Mouse (Mus musculus): ENCODE data around the gene Tnr. TPM values are rescaled to one million over a fixed set of nuclear protein-coding genes. Genes with fewer than 3 reads are reported as not detected.

Tnr gene
- total and polyA plus RNA-seq, 3 experiments = not detected

GRCm38 (mm10) chr1:159980355-159980754 is 456.8 kb downstream of the Tnr start:
- dilution Hi-C loops (cut with MboI; ENCODE audit: extremely low pct_ligation_motif_present, extremely low pct_unique_long_range_greater_than_20kb, low sequenced_read_pairs) = no loop called here
- no peak overlapping the region for H3K9ac ChIP-seq (ENCODE audit: insufficient read depth, low read depth)
- TF ChIP-seq GABPA (IDR thresholded peaks at IDR 0.05; ENCODE audit: insufficient replicate concordance, low read depth, low read length) (no peak), MAZ (IDR thresholded peaks at IDR 0.05; ENCODE audit: low read depth, low read length) (no peak), UBTF (IDR thresholded peaks at IDR 0.05; ENCODE audit: low read depth, low read length) (no peak), NELFE (IDR thresholded peaks at IDR 0.05; ENCODE audit: low read depth, low read length) (no peak), ZC3H11A (IDR thresholded peaks at IDR 0.05; ENCODE audit: low read depth, low read length) (no peak), JUN (IDR thresholded peaks at IDR 0.05; ENCODE audit: insufficient read depth, low read depth, low read length) (no peak), JUND (conservative IDR thresholded peaks at IDR 0.05; ENCODE audit: low read depth, low read length) (no peak), ETS1 (conservative IDR thresholded peaks at IDR 0.05; ENCODE audit: low read depth, low read length) (no peak), RAD21 (IDR thresholded peaks at IDR 0.05; ENCODE audit: low read depth, low read length) (no peak), MAX (IDR thresholded peaks at IDR 0.05; ENCODE audit: low read length) (no peak), SMC3 (IDR thresholded peaks at IDR 0.05; ENCODE audit: low read depth, low read length) (no peak), POLR2AphosphoS2 (IDR thresholded peaks at IDR 0.05; ENCODE audit: low read depth, low read length) (no peak), POLR2A (IDR thresholded peaks at IDR 0.05; ENCODE audit: low read depth, low read length) (no peak), ZNF384 (IDR thresholded peaks at IDR 0.05; ENCODE audit: low read depth, low read length) (no peak), BHLHE40 (IDR thresholded peaks at IDR 0.05; ENCODE audit: low read depth, low read length) (no peak), SIN3A (IDR thresholded peaks at IDR 0.05; ENCODE audit: low read length) (no peak), RCOR1 (conservative IDR thresholded peaks at IDR 0.05; ENCODE audit: low read depth, low read length) (no peak), CHD2 (IDR thresholded peaks at IDR 0.05; ENCODE audit: low read length) (no peak), USF2 (conservative IDR thresholded peaks at IDR 0.05; ENCODE audit: low read depth, low read length) (no peak)
- no peak overlapping the region for H3K4me3 ChIP-seq (replicated peaks in 1 of 3; ENCODE audit: low read depth in 2 of 3, low read length in 2 of 3, poor library complexity in 1 of 3)
- H3K4me1 ChIP-seq (ENCODE audit: control insufficient read depth in 1 of 2, insufficient read depth in 2 of 2) = 0 out of 4 replicates have a peak, but pooled peaks cover 0 to 4% of the 10 kb centered on the region in 2 experiments
- no peak for DNase-seq (ENCODE audit: extremely low read depth)
- in situ Hi-C loops (cut with MboI; ENCODE audit: low pct_ligation_motif_present, low pct_unique_long_range_greater_than_20kb, low sequenced_read_pairs) = no loop called here
- no peaks in the 10 kb centered on the region for H3K27me3 ChIP-seq (replicated peaks)
- H3K79me2 ChIP-seq (replicated peaks; ENCODE audit: control insufficient read depth, extremely low read depth, insufficient read depth, poor library complexity, severe bottlenecking) = no peaks in the 10 kb centered on the region
- H3K36me3 ChIP-seq (replicated peaks in 1 of 2; ENCODE audit: control insufficient read depth in 1 of 2, insufficient read depth in 1 of 2, low read length in 1 of 2) = no peaks in the 10 kb centered on the region
- H3K27ac ChIP-seq (ENCODE audit: insufficient read depth, low read depth) = no peak overlapping the region
- no peak overlapping the region for H3K4me2 ChIP-seq (ENCODE audit: insufficient read depth, low read depth, poor library complexity, severe bottlenecking)
- H3K9me3 ChIP-seq (replicated peaks; ENCODE audit: low read length) = peaks cover 2% of the 10 kb centered on the region

Measured in CH12.LX (cell line).